Mouse (Mus musculus): ENCODE measurements around the gene Serinc3. TPM values are rescaled to one million over a fixed set of nuclear protein-coding genes. Genes with fewer than 3 reads are reported as not detected.

The Serinc3 gene
- 418 and 494 TPM in 2 replicates for polyA plus RNA-seq (2012; rRNA removed)

DNA sequence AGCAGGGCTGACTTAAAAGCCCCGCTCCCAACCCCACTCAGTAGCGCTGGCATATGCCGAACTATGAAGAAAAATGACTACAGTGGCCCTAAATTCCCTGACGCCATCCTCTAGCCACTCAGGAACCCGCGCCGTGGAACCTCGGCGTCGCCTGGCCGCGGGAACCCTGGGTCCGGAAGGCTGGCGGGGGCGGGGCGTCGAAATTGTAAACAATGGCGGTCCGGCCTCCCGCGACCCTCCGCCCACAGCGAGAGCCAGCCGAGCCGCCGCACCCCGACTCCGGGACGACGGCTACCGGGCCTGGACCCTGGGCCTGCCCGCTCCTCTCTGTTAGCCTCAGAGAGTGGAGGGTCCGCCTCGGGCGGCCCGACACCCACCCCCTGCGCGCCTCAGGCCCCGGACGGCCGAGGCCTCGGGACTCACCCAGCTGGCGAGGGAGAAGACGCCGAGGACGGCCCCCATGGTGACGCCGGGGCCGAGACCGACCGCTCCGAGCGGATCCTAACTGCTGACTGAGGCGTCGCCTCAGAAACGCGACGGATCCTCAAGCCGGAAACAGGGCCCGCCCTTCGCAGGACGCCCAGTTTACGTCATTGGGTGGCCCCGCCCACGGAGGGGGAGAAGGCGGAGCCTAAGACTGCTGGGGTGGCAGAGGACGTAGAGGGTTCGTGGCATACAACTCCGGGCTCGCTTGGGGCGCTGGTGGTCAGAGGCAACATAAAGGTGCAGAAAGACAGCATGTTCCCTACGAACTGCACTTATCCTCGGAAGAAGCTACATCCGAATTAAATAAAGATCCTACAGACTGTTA lies at the start of gene Serinc3:
TSS of gene Serinc3 (minus strand) at position 557 of the 811 bp plus-strand sequence.

DNA sequence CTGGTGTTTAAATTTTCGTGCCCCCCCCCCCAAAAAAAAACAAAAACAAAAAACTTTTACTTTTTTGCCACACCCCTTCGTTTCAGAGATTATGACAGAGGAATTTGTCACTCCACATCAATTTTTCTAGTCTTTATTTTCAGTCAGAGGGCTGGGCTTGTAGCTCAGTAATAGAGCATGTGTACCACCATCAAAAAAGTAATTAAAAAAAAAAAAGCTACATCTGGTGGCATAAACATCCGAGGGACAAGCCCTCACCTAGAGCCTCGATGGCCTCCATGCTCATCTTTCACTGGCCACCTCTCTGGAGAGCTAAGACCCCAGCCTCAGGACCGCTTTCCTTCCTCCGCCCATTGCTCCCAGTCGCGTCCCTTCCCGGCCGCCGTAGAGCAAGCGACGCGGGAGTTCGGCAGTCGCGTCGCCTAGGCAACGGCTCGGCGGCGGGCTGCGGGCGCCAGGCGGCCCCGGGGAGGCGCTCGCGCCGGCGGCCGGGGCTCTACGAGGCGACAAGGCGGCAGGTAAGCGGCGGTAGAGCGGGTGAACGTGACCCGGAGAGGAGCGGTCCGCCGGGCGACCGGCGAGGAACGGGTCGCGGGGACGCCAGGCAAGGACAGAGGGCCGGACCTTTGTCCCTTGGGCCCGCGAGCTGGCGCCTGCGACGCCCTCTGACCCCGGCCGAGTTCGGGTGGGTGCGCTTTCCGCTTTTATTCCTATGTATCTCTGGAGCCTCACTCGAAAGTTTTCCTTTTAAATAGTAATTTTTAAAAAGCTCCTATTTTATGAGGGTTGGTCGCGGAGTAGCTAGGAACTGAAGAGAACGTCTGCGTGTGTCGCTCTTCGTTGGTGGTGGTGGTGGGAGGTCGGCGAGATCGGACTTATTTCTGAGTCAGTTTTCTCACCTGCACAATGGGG lies 13.3 kb upstream of the Serinc3 start, which contains the start of gene Pkig:
TSS of gene Pkig (plus strand) at position 412 of the 912 bp plus-strand sequence.

DNA sequence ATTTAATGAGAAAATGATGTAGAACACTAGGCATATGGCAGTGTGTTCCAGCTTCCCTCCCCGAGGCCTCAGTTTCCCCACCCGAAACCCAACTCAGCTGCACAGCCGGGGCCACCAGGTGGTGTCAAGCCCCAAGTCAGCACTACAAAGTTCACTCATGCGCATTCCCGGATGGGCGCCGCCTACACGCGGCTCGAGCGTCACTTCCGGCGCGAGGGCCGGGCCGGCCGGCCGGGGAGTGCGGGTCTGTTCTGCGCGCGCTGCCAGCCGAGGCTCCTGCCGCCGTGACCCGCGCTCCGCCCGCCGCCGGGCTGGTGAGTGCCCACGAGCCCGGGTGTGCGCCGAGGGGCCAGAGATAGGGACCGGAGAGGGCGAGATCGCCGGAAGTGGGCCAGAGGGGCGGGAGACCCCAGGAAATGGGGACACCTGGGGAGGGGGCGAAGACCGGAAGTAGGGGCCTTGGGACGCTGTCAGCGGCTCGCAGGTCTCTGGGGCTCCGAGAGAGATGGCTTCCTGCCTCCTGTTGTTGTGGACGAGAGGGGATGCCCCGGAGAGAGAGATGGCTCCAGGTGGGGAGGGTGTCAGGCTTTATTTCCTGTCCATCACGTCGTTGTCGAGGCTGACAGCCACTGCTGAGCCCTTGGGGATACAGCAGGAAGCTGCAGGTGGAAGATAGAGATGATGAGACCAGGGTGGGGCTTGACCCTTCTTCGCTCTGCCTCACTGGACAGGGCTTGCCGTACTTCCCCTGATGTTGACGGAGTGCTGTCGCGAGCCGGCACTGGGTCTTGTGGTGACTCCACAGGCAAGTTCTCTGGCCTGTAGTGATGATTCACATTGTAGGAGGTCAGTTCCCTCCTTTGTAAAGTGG lies 42.6 kb downstream of the Serinc3 start, which contains the start of gene Ttpal:
TSS of gene Ttpal (plus strand) at position 214 of the 871 bp plus-strand sequence.

Other genes starting within 250 kb of the Serinc3 start
- 61.7 and 96.2 TPM in 2 replicates for gene Jph2, start 247.1 kb downstream of the Serinc3 start, polyA plus RNA-seq (2012; rRNA removed)
- 12.2 and 17.4 TPM in 2 replicates for gene Oser1, start 220.4 kb downstream of the Serinc3 start, polyA plus RNA-seq (2012; rRNA removed)
- gene Gdap1l1, start 206.7 kb downstream of the Serinc3 start, polyA plus RNA-seq (2012; rRNA removed), result 4.2 and 6.4 TPM in 2 replicates
- gene Fitm2, start 172.5 kb downstream of the Serinc3 start, polyA plus RNA-seq (2012; rRNA removed), result 16.3 and 18.7 TPM in 2 replicates
- gene R3hdml, start 152.8 kb downstream of the Serinc3 start, polyA plus RNA-seq (2012; rRNA removed), result 1.5 and 1.8 TPM in 2 replicates
- 1.7 and 1.9 TPM in 2 replicates for gene Hnf4a, start 138.3 kb downstream of the Serinc3 start, polyA plus RNA-seq (2012; rRNA removed)
- 28.1 and 30.3 TPM in 2 replicates for gene Ttpal, start 42.8 kb downstream of the Serinc3 start, polyA plus RNA-seq (2012; rRNA removed)
- gene Pkig, start 13.3 kb upstream of the Serinc3 start, polyA plus RNA-seq (2012; rRNA removed), result 131 and 142 TPM in 2 replicates
- 11.3 and 14.5 TPM in 2 replicates for gene Ada, start 105.1 kb upstream of the Serinc3 start, polyA plus RNA-seq (2012; rRNA removed)
- 60.6 and 107 TPM in 2 replicates for gene Ccn5, start 175.7 kb upstream of the Serinc3 start, polyA plus RNA-seq (2012; rRNA removed)
- 1.7 and 2.6 TPM in 2 replicates for gene Kcnk15, start 208.5 kb upstream of the Serinc3 start, polyA plus RNA-seq (2012; rRNA removed)

Data from ovary, adult 2 months (tissue).